Mouse (Mus musculus): Measurements from ENCODE around the gene S100a10. TPM values are rescaled to one million over a fixed set of nuclear protein-coding genes. Genes with fewer than 3 reads are reported as not detected.
A peak's percentile ranks its signal among the peaks of the same experiment; 100 is the strongest.
"Not testable (repeated sequence)": the region's sequence is repeated elsewhere in the genome, so short reads cannot be mapped to it uniquely, and the experiment has no call there.

S100a10 gene
- polyA plus RNA-seq, 1 experiment from 2014 or later: 194 TPM

DNA sequence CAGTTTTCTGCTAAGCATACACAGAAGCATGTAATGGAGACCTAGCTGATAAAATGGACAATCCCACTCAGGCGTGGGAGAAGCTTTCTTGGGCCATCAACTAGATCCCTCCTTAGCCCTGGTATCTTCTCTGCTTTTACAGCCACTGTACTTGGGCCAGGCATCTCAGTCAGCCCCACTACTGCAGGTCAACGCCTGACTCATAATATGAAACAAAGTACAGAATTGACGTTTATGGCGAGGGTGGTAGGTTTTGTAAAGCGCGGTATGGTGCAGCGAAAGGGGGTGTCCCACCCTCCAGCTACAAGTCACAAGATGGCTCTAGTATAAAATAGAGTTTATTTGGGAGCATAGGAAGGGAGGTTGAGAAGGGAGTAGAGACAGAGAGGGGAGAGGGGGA is 43.1 kb downstream of the S100a10 start:
- WGBS: 89% methylated on average over 7 of the region's 7 CpGs
- no peak for ATAC-seq (ENCODE audit: low FRiP score)

DNA sequence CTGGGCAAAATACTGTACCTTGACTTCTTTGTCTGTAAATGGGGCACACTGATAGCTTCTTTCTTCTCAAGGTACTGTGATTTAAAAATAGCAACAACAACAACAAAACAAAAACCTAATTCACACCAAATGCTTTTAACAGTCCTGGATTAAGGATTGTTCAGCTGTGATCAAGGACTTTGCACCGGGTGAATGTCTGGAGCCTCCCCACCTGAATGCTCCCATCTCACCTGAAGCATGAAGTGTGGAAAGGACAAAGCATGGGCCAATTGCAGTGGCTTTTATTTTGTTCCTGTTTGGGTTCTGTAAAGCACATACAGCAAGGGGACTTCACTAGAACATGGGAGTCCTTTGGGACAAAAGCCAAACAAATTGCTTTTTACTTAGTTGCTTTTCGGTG is 45.3 kb downstream of the S100a10 start:
- Histone ChIP-seq H3K36me3 (ENCODE audit: control insufficient read depth, insufficient read depth, low read length) (no peaks in the 10 kb centered on the region), H3K27me3 (ENCODE audit: control insufficient read depth, insufficient read depth, low read length) (no peaks in the 10 kb centered on the region), H3K4me1 (replicated peaks; ENCODE audit: control insufficient read depth, insufficient read depth, low read length) (no peaks in the 10 kb centered on the region), H3K27ac (ENCODE audit: low read depth, low read length) (no peak overlapping the region), H3K4me2 (replicated peaks; ENCODE audit: low read depth, low read length) (no peak overlapping the region), H3K9me3 (ENCODE audit: control insufficient read depth, low read length) (no peaks in the 10 kb centered on the region), H3K9ac (ENCODE audit: low read depth, low read length) (no peak overlapping the region), H3K4me3 (ENCODE audit: low read depth, low read length) (no peak overlapping the region)
- ATAC-seq (ENCODE audit: low FRiP score) (no peak), DNase-seq (ENCODE audit: low spot score) (no peak)
- WGBS: 92% methylated on average over 2 of the region's 2 CpGs

More for the DNA sequence above, 43.1 kb downstream of the S100a10 start:
- H3K9me3 ChIP-seq (ENCODE audit: control insufficient read depth, low read length): no peaks in the 10 kb centered on the region
- H3K4me1 ChIP-seq (replicated peaks; ENCODE audit: control insufficient read depth, insufficient read depth, low read length): no peaks in the 10 kb centered on the region
- H3K4me3 ChIP-seq (ENCODE audit: low read depth, low read length): no peak overlapping the region
- H3K27me3 ChIP-seq (ENCODE audit: control insufficient read depth, insufficient read depth, low read length): no peaks in the 10 kb centered on the region
- DNase-seq (ENCODE audit: low spot score): no peak
- H3K27ac ChIP-seq (ENCODE audit: low read depth, low read length): no peak overlapping the region
- H3K9ac ChIP-seq (ENCODE audit: low read depth, low read length): no peak overlapping the region
- no peak overlapping the region for H3K4me2 ChIP-seq (replicated peaks; ENCODE audit: low read depth, low read length)
- no peaks in the 10 kb centered on the region for H3K36me3 ChIP-seq (ENCODE audit: control insufficient read depth, insufficient read depth, low read length)

- Histone ChIP-seq H3K27ac (ENCODE audit: low read depth, low read length) (no peak overlapping the region), H3K9ac (ENCODE audit: low read depth, low read length) (no peak overlapping the region), H3K4me3 (ENCODE audit: low read depth, low read length) (no peak overlapping the region), H3K4me1 (replicated peaks; ENCODE audit: control insufficient read depth, insufficient read depth, low read length) (no peaks in the 10 kb centered on the region), H3K9me3 (ENCODE audit: control insufficient read depth, low read length) (no peaks in the 10 kb centered on the region), H3K4me2 (replicated peaks; ENCODE audit: low read depth, low read length) (no peak overlapping the region), H3K27me3 (ENCODE audit: control insufficient read depth, insufficient read depth, low read length) (no peaks in the 10 kb centered on the region), H3K36me3 (ENCODE audit: control insufficient read depth, insufficient read depth, low read length) (no peaks in the 10 kb centered on the region)
- DNase-seq (ENCODE audit: low spot score): no peak
- 83% methylated on average over 1 of the region's 1 CpGs for WGBS
- no peak for ATAC-seq (ENCODE audit: low FRiP score)
Measured at GRCm38 (mm10) chr3:93601903-93602302, 47.0 kb downstream of the S100a10 start.

DNA sequence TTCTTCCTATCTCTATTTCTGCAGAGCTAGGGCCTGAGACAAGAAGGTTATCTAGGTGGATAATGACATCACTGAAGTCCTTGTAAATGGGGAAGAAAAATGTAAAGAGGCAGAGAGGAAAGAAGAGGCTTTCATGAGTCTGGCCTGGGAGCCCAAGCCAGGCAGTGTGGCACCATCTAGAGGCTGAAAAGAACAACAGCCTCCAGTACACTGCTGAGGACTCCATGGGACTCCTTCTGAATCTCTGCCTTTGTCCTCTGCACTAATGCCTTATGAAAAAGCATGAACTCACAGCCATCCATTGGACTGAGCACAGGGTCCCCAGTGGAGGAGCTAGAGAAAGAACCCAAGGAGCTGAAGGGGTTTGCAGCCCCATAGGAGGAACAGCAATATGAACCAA is 54.1 kb downstream of the S100a10 start:
- not testable (repeated sequence) for H3K27me3 ChIP-seq (ENCODE audit: control insufficient read depth, insufficient read depth, low read length); H3K9me3 ChIP-seq (ENCODE audit: control insufficient read depth, low read length); H3K4me1 ChIP-seq (replicated peaks; ENCODE audit: control insufficient read depth, insufficient read depth, low read length); H3K9ac ChIP-seq (ENCODE audit: low read depth, low read length); H3K27ac ChIP-seq (ENCODE audit: low read depth, low read length); H3K36me3 ChIP-seq (ENCODE audit: control insufficient read depth, insufficient read depth, low read length); H3K4me2 ChIP-seq (replicated peaks; ENCODE audit: low read depth, low read length); H3K4me3 ChIP-seq (ENCODE audit: low read depth, low read length)
- ATAC-seq (ENCODE audit: low FRiP score) (peak; percentile 76), DNase-seq (ENCODE audit: low spot score) (peak; percentile 30)

Other genes with a start within 250 kb of the S100a10 start
- not detected in 2 replicates for gene Hrnr, start 235.3 kb upstream of the S100a10 start, polyA plus RNA-seq (2014; fragmentation: Nextera tagmentation; extraction: Ambion mirVana)
- gene Rptn, start 161.4 kb upstream of the S100a10 start, polyA plus RNA-seq (2014; fragmentation: Nextera tagmentation; extraction: Ambion mirVana): not detected in 2 replicates
- gene Tchh, start 112.8 kb upstream of the S100a10 start, polyA plus RNA-seq (2014; fragmentation: Nextera tagmentation; extraction: Ambion mirVana): 0.86 and 1.3 TPM in 2 replicates
- not detected in 2 replicates for gene Tchhl1, start 86.3 kb upstream of the S100a10 start, polyA plus RNA-seq (2014; fragmentation: Nextera tagmentation; extraction: Ambion mirVana)
- gene S100a11, start 34.6 kb upstream of the S100a10 start, polyA plus RNA-seq (2014; fragmentation: Nextera tagmentation; extraction: Ambion mirVana): 402 and 542 TPM in 2 replicates
- gene Tdpoz2, start 97.6 kb downstream of the S100a10 start, polyA plus RNA-seq (2014; fragmentation: Nextera tagmentation; extraction: Ambion mirVana): not detected in 2 replicates
- gene Tdpoz1, start 121.2 kb downstream of the S100a10 start, polyA plus RNA-seq (2014; fragmentation: Nextera tagmentation; extraction: Ambion mirVana): not detected in 2 replicates
- not detected in 2 replicates for gene Gm37596, start 138.0 kb downstream of the S100a10 start, polyA plus RNA-seq (2014; fragmentation: Nextera tagmentation; extraction: Ambion mirVana)
- not detected in 2 replicates for gene Gm5773, start 217.9 kb downstream of the S100a10 start, polyA plus RNA-seq (2014; fragmentation: Nextera tagmentation; extraction: Ambion mirVana)
- not detected in 2 replicates for gene Tdpoz4, start 241.3 kb downstream of the S100a10 start, polyA plus RNA-seq (2014; fragmentation: Nextera tagmentation; extraction: Ambion mirVana)